Mouse (Mus musculus) lung, postnatal 14 days (tissue): Measurements from ENCODE around the gene Hcrtr2.
A peak's percentile ranks its signal among the peaks of the same experiment; 100 is the strongest.

ENCODE experiments used
- DNase-seq: peaks from one replicate; pipeline ENCODE4 v3.0.0; 2021

Hcrtr2 gene

GRCm38 (mm10) chr9:76323756-76324155 is at the start of gene Hcrtr2:
Hcrtr2 (minus strand) TSS chr9:76323856.
- no peak for DNase-seq

- no peak for DNase-seq
Observed at GRCm38 (mm10) chr9:76364874-76365273, 41.2 kb upstream of the Hcrtr2 start.

- DNase-seq: no peak
Observed at GRCm38 (mm10) chr9:76360374-76360773, 36.7 kb upstream of the Hcrtr2 start.

- DNase-seq: no peak
Observed at GRCm38 (mm10) chr9:76352346-76352745, 28.7 kb upstream of the Hcrtr2 start.

- no peak for DNase-seq
Observed at GRCm38 (mm10) chr9:76347298-76347697, 23.6 kb upstream of the Hcrtr2 start.

- DNase-seq: no peak
Observed at GRCm38 (mm10) chr9:76331081-76331480, 7.4 kb upstream of the Hcrtr2 start.

GRCm38 (mm10) chr9:76323186-76323701 is 412 bp downstream of the Hcrtr2 start:
- DNase-seq: peak; percentile 2

- no peak for DNase-seq
Observed at GRCm38 (mm10) chr9:76322122-76323052, 1.3 kb downstream of the Hcrtr2 start.

- no peak for DNase-seq
Observed at GRCm38 (mm10) chr9:76321589-76321988, 2.1 kb downstream of the Hcrtr2 start.

GRCm38 (mm10) chr9:76320755-76321154 is 2.9 kb downstream of the Hcrtr2 start:
- no peak for DNase-seq

- DNase-seq: no peak
Observed at GRCm38 (mm10) chr9:76318302-76318701, 5.4 kb downstream of the Hcrtr2 start.

GRCm38 (mm10) chr9:76315096-76315495 is 8.6 kb downstream of the Hcrtr2 start:
- DNase-seq: no peak

GRCm38 (mm10) chr9:76313921-76314320 is 9.7 kb downstream of the Hcrtr2 start:
- no peak for DNase-seq

- no peak for DNase-seq
Observed at GRCm38 (mm10) chr9:76312221-76312620, 11.4 kb downstream of the Hcrtr2 start.

- DNase-seq: no peak
Observed at GRCm38 (mm10) chr9:76291384-76291783, 32.3 kb downstream of the Hcrtr2 start.

- no peak for DNase-seq
Observed at GRCm38 (mm10) chr9:76270886-76271285, 52.8 kb downstream of the Hcrtr2 start.

GRCm38 (mm10) chr9:76257731-76258130 is 65.9 kb downstream of the Hcrtr2 start:
- no peak for DNase-seq

GRCm38 (mm10) chr9:76252544-76252943 is 71.1 kb downstream of the Hcrtr2 start:
- DNase-seq: no peak

- no peak for DNase-seq
Observed at GRCm38 (mm10) chr9:76252109-76252508, 71.5 kb downstream of the Hcrtr2 start.

- DNase-seq: no peak
Observed at GRCm38 (mm10) chr9:76242322-76242721, 81.3 kb downstream of the Hcrtr2 start.

- no peak for DNase-seq
Observed at GRCm38 (mm10) chr9:76237946-76238345, 85.7 kb downstream of the Hcrtr2 start.

- no peak for DNase-seq
Observed at GRCm38 (mm10) chr9:76237243-76237642, 86.4 kb downstream of the Hcrtr2 start.

- peak; percentile 67 for DNase-seq
Observed at GRCm38 (mm10) chr9:76236626-76237025, 87.0 kb downstream of the Hcrtr2 start.

GRCm38 (mm10) chr9:76235945-76236503 is 87.6 kb downstream of the Hcrtr2 start:
- peak; percentile 9 for DNase-seq
